Mouse (Mus musculus): ENCODE measurements around the gene Nbr1.
"Not testable (repeated sequence)": the region's sequence is repeated elsewhere in the genome, so short reads cannot be mapped to it uniquely, and the experiment has no call there.

Nbr1 gene

GRCm38 (mm10) chr11:101582054-101583035, 30.4 kb downstream of the Nbr1 start, which contains the start of gene Tmem106a:
Gene Tmem106a (plus strand): TSS chr11:101582242.
- peak; percentile 62 for DNase-seq (ENCODE audit: low spot score)

- no peak for DNase-seq (ENCODE audit: low spot score)
Observed at GRCm38 (mm10) chr11:101583205-101583604, 31.3 kb downstream of the Nbr1 start.

- DNase-seq (ENCODE audit: low spot score) = not testable (repeated sequence)
Observed at GRCm38 (mm10) chr11:101585031-101585430, 33.1 kb downstream of the Nbr1 start.

- DNase-seq (ENCODE audit: low spot score) = no peak
Observed at GRCm38 (mm10) chr11:101585805-101586204, 33.9 kb downstream of the Nbr1 start.

GRCm38 (mm10) chr11:101587676-101588075, 35.7 kb downstream of the Nbr1 start:
- no peak for DNase-seq (ENCODE audit: low spot score)

GRCm38 (mm10) chr11:101588868-101589267, 36.9 kb downstream of the Nbr1 start:
- no peak for DNase-seq (ENCODE audit: low spot score)

- peak; percentile 55 for DNase-seq (ENCODE audit: low spot score)
Observed at GRCm38 (mm10) chr11:101589444-101589843, 37.5 kb downstream of the Nbr1 start.

- DNase-seq (ENCODE audit: low spot score) = no peak
Observed at GRCm38 (mm10) chr11:101589989-101590624, 38.2 kb downstream of the Nbr1 start.

- no peak for DNase-seq (ENCODE audit: low spot score)
Observed at GRCm38 (mm10) chr11:101599156-101599555, 47.2 kb downstream of the Nbr1 start, which contains the start of gene Gm11634. Gene Gm11634 (minus strand): TSS chr11:101599256.

GRCm38 (mm10) chr11:101602491-101602890, 50.5 kb downstream of the Nbr1 start:
- DNase-seq (ENCODE audit: low spot score) = no peak

- no peak for DNase-seq (ENCODE audit: low spot score)
Observed at GRCm38 (mm10) chr11:101604116-101604515, 52.2 kb downstream of the Nbr1 start.

GRCm38 (mm10) chr11:101604531-101605453, 52.8 kb downstream of the Nbr1 start:
- DNase-seq (ENCODE audit: low spot score) = peak; percentile 73

GRCm38 (mm10) chr11:101607134-101607533, 55.2 kb downstream of the Nbr1 start:
- DNase-seq (ENCODE audit: low spot score) = not testable (repeated sequence)

GRCm38 (mm10) chr11:101610445-101610844, 58.5 kb downstream of the Nbr1 start:
- DNase-seq (ENCODE audit: low spot score) = no peak

- no peak for DNase-seq (ENCODE audit: low spot score)
Observed at GRCm38 (mm10) chr11:101613596-101613995, 61.6 kb downstream of the Nbr1 start.

GRCm38 (mm10) chr11:101614116-101614515, 62.2 kb downstream of the Nbr1 start:
- DNase-seq (ENCODE audit: low spot score) = no peak

- DNase-seq (ENCODE audit: low spot score) = no peak
Observed at GRCm38 (mm10) chr11:101615380-101615779, 63.4 kb downstream of the Nbr1 start.

GRCm38 (mm10) chr11:101616104-101616503, 64.2 kb downstream of the Nbr1 start:
- DNase-seq (ENCODE audit: low spot score) = no peak

- peak; percentile 30 for DNase-seq (ENCODE audit: low spot score)
Observed at GRCm38 (mm10) chr11:101616948-101617767, 65.2 kb downstream of the Nbr1 start.

- DNase-seq (ENCODE audit: low spot score) = no peak
Observed at GRCm38 (mm10) chr11:101617849-101618248, 65.9 kb downstream of the Nbr1 start.

GRCm38 (mm10) chr11:101618596-101618995, 66.6 kb downstream of the Nbr1 start:
- no peak for DNase-seq (ENCODE audit: low spot score)
